Mouse (Mus musculus) G1E (cell line): ENCODE data around the gene Ear6. TPM values are rescaled to one million over a fixed set of nuclear protein-coding genes. Genes with fewer than 3 reads are reported as not detected.
"Not testable (repeated sequence)": the region's sequence is repeated elsewhere in the genome, so short reads cannot be mapped to it uniquely, and the experiment has no call there.

Experiments used
- ATAC-seq: 2 replicates; pipeline ENCODE4 v1.8.0; 2016; ENCODE audit warnings: mild to moderate bottlenecking; ENCODE audit not compliant: insufficient number of reproducible peaks, poor library complexity, low FRiP score, severe bottlenecking; ENCODE audit errors: extremely low read depth
- DNase-seq: peaks from one replicate; pipeline ENCODE4 v3.0.0; 2012; ENCODE audit warnings: low spot score
- H3K27me3 ChIP-seq: 2 replicates; pipeline ENCODE4 v1.6.1; 2012; ENCODE audit warnings: mild to moderate bottlenecking, low read length, inconsistent platforms; ENCODE audit not compliant: insufficient read depth
- H3K36me3 ChIP-seq: replicated peaks from 2 replicates; pipeline ENCODE3; 2012; ENCODE audit warnings: mild to moderate bottlenecking, inconsistent platforms
- H3K4me1 ChIP-seq: 2 replicates; pipeline ENCODE4 v1.6.1; 2012; ENCODE audit warnings: low read depth, low read length, inconsistent platforms, mixed read lengths; ENCODE audit not compliant: insufficient read depth
- H3K4me3 ChIP-seq: 2 replicates; pipeline ENCODE4 v1.5.1; 2012; ENCODE audit warnings: low read depth, mild to moderate bottlenecking, inconsistent platforms, low read length, moderate library complexity, mixed read lengths
- H3K9me3 ChIP-seq: replicated peaks from 2 replicates; pipeline ENCODE4 v1.6.1; 2012; ENCODE audit warnings: inconsistent platforms
- CTCF ChIP-seq: IDR thresholded peaks from 2 replicates; pipeline ENCODE4 v1.5.1; 2012; ENCODE audit warnings: low read depth, low read length, inconsistent platforms, mixed read lengths
- GATA1 ChIP-seq: IDR thresholded peaks from 2 replicates; pipeline ENCODE4 v1.6.1; 2012; ENCODE audit warnings: borderline replicate concordance, low read length, inconsistent platforms, mixed read lengths
- GATA2 ChIP-seq: IDR thresholded peaks from 2 replicates; pipeline ENCODE4 v1.6.1; 2012; ENCODE audit warnings: low read depth, low read length, inconsistent platforms, borderline replicate concordance
- POLR2AphosphoS5 ChIP-seq: IDR thresholded peaks from 2 replicates; pipeline ENCODE4 v1.6.1; 2012; ENCODE audit warnings: low read depth, low read length, inconsistent platforms; ENCODE audit not compliant: insufficient replicate concordance
- TAL1 ChIP-seq: conservative IDR thresholded peaks from 2 replicates; pipeline ENCODE4 v1.6.1; 2012; ENCODE audit warnings: low read depth, low read length, inconsistent platforms, mixed read lengths
- polyA plus RNA-seq: library from polyadenylated mRNA; stranded (reverse); fragments of >175 nt; gene quantifications from 2 replicates; pipeline ENCODE4 v1.2.3, GENCODE M21; 2012
- total RNA-seq, 2 experiments: library from RNA; stranded (forward) in 1 of 2; stranded (reverse) in 1 of 2; fragments of 200-1000 nt in 1 of 2; fragments of >200 nt in 1 of 2; fragmentation: Nextera tagmentation in 1 of 2; gene quantifications; 2 replicates each; pipeline ENCODE4 v1.2.3; 2014 to 2017

Ear6 gene
- total and polyA plus RNA-seq, 3 experiments: not detected

- H3K36me3 ChIP-seq: no peaks in the 10 kb centered on the region
- TF ChIP-seq POLR2AphosphoS5 (no peak), GATA1 (no peak), GATA2 (no peak), CTCF (no peak), TAL1 (no peak)
- ATAC-seq: no peak
- H3K4me1 ChIP-seq: no peaks in the 10 kb centered on the region
- H3K9me3 ChIP-seq: no peaks in the 10 kb centered on the region
- H3K27me3 ChIP-seq: peaks cover 7% of the 10 kb centered on the region; the same call in 1 of the 2 replicates
- H3K4me3 ChIP-seq: no peak overlapping the region
- no peak for DNase-seq
Measured at GRCm38 (mm10) chr14:51843882-51844281, 9.6 kb upstream of the Ear6 start.

- TF ChIP-seq POLR2AphosphoS5: no peak
- no peak for TF ChIP-seq CTCF
- TF ChIP-seq GATA1: no peak
- no peak for TF ChIP-seq TAL1
- no peak for TF ChIP-seq GATA2
- H3K4me1 ChIP-seq: no peaks in the 10 kb centered on the region
- H3K4me3 ChIP-seq: no peak overlapping the region
- H3K9me3 ChIP-seq: no peaks in the 10 kb centered on the region
- ATAC-seq (no peak), DNase-seq (no peak)
- peaks cover 7% of the 10 kb centered on the region; the same call in 1 of the 2 replicates for H3K27me3 ChIP-seq
- H3K36me3 ChIP-seq: no peaks in the 10 kb centered on the region
Measured at GRCm38 (mm10) chr14:51846566-51846965, 6.9 kb upstream of the Ear6 start.

GRCm38 (mm10) chr14:51851006-51851405 lies 2.5 kb upstream of the Ear6 start:
- not testable (repeated sequence) for ATAC-seq, H3K36me3 ChIP-seq, H3K9me3 ChIP-seq, DNase-seq, H3K4me3 ChIP-seq, H3K4me1 ChIP-seq
- H3K27me3 ChIP-seq: peaks cover 10% of the 10 kb centered on the region; the same call in 1 of the 2 replicates

GRCm38 (mm10) chr14:51855280-51855679 lies 1.8 kb downstream of the Ear6 start:
- DNase-seq, H3K4me3 ChIP-seq, ATAC-seq, H3K4me1 ChIP-seq, H3K9me3 ChIP-seq, H3K36me3 ChIP-seq: not testable (repeated sequence)
- peaks cover 13% of the 10 kb centered on the region; the same call in 1 of the 2 replicates for H3K27me3 ChIP-seq

GRCm38 (mm10) chr14:51863603-51864002 lies 10.1 kb downstream of the Ear6 start:
- not testable (repeated sequence) for H3K36me3 ChIP-seq, H3K27me3 ChIP-seq, H3K4me1 ChIP-seq, H3K9me3 ChIP-seq, ATAC-seq, H3K4me3 ChIP-seq, DNase-seq

- H3K9me3 ChIP-seq: no peaks in the 10 kb centered on the region
- DNase-seq (no peak), ATAC-seq (no peak)
- H3K36me3 ChIP-seq: no peaks in the 10 kb centered on the region
- TF ChIP-seq CTCF: no peak
- no peak for TF ChIP-seq GATA2
- no peak for TF ChIP-seq GATA1
- TF ChIP-seq POLR2AphosphoS5: no peak
- TF ChIP-seq TAL1: no peak
- no peak overlapping the region for H3K4me3 ChIP-seq
- H3K4me1 ChIP-seq: no peaks in the 10 kb centered on the region
- peaks cover 19% of the 10 kb centered on the region for H3K27me3 ChIP-seq
Measured at GRCm38 (mm10) chr14:51870756-51871155, 17.3 kb downstream of the Ear6 start.

- Histone ChIP-seq H3K9me3 (no peaks in the 10 kb centered on the region), H3K4me3 (no peak overlapping the region), H3K27me3 (peaks cover 22% of the 10 kb centered on the region), H3K36me3 (no peaks in the 10 kb centered on the region), H3K4me1 (no peaks in the 10 kb centered on the region)
- no peak for ATAC-seq
- no peak for TF ChIP-seq GATA2
- TF ChIP-seq GATA1: no peak
- TF ChIP-seq TAL1: no peak
- no peak for TF ChIP-seq POLR2AphosphoS5
- no peak for TF ChIP-seq CTCF
- DNase-seq: no peak
Measured at GRCm38 (mm10) chr14:51871741-51872140, 18.2 kb downstream of the Ear6 start.
